Mouse (Mus musculus): ENCODE measurements around the gene Sez6l. TPM values are rescaled to one million over a fixed set of nuclear protein-coding genes. Genes with fewer than 3 reads are reported as not detected.

Gene Sez6l
- polyA plus RNA-seq, 1 experiment from 2014 or later: 1.3 TPM

GRCm38 (mm10) chr5:112466331-112466730 lies 110.7 kb downstream of the Sez6l start:
- no peak overlapping the region for H3K4me2 ChIP-seq (replicated peaks)
- H3K4me3 ChIP-seq (replicated peaks): no peak overlapping the region
- H3K9ac ChIP-seq: no peak overlapping the region
- H3K27me3 ChIP-seq: no peaks in the 10 kb centered on the region; the same call in 1 of the 2 replicates
- ATAC-seq (ENCODE audit: insufficient number of reproducible peaks, low FRiP score, low TSS enrichment, low read depth): no peak
- no peaks in the 10 kb centered on the region for H3K36me3 ChIP-seq
- H3K9me3 ChIP-seq (replicated peaks): no peaks in the 10 kb centered on the region
- no peak overlapping the region for H3K27ac ChIP-seq (replicated peaks)
- WGBS: 31% methylated on average over 6 of the region's 6 CpGs
- peaks cover 16% of the 10 kb centered on the region for H3K4me1 ChIP-seq

GRCm38 (mm10) chr5:112459903-112460302 lies 117.1 kb downstream of the Sez6l start:
- ATAC-seq (ENCODE audit: insufficient number of reproducible peaks, low FRiP score, low TSS enrichment, low read depth): no peak
- H3K9ac ChIP-seq: no peak overlapping the region
- WGBS: 71% methylated on average over 3 of the region's 3 CpGs
- H3K9me3 ChIP-seq (replicated peaks): no peaks in the 10 kb centered on the region
- H3K27me3 ChIP-seq: peaks cover 4% of the 10 kb centered on the region; the same call in 1 of the 2 replicates
- H3K27ac ChIP-seq (replicated peaks): no peak overlapping the region
- H3K36me3 ChIP-seq: no peaks in the 10 kb centered on the region
- H3K4me3 ChIP-seq (replicated peaks): no peak overlapping the region
- H3K4me1 ChIP-seq: no peaks in the 10 kb centered on the region
- no peak overlapping the region for H3K4me2 ChIP-seq (replicated peaks)

GRCm38 (mm10) chr5:112454966-112455555 lies 121.9 kb downstream of the Sez6l start:
- Histone ChIP-seq H3K27me3 (peaks cover 4% of the 10 kb centered on the region; the same call in 1 of the 2 replicates), H3K9me3 (replicated peaks) (no peaks in the 10 kb centered on the region), H3K36me3 (no peaks in the 10 kb centered on the region), H3K9ac (no peak overlapping the region), H3K4me2 (replicated peaks) (no peak overlapping the region), H3K4me3 (replicated peaks) (no peak overlapping the region), H3K27ac (replicated peaks) (no peak overlapping the region), H3K4me1 (no peaks in the 10 kb centered on the region)
- WGBS: 62% methylated on average over 12 of the region's 12 CpGs
- no peak for ATAC-seq (ENCODE audit: insufficient number of reproducible peaks, low FRiP score, low TSS enrichment, low read depth)

GRCm38 (mm10) chr5:112453088-112453487 lies 123.9 kb downstream of the Sez6l start:
- no peaks in the 10 kb centered on the region for H3K9me3 ChIP-seq (replicated peaks)
- no peak overlapping the region for H3K4me2 ChIP-seq (replicated peaks)
- no peak overlapping the region for H3K27ac ChIP-seq (replicated peaks)
- H3K9ac ChIP-seq: no peak overlapping the region
- H3K36me3 ChIP-seq: no peaks in the 10 kb centered on the region
- H3K27me3 ChIP-seq: peaks cover 8% of the 10 kb centered on the region; the same call in 1 of the 2 replicates
- ATAC-seq (ENCODE audit: insufficient number of reproducible peaks, low FRiP score, low TSS enrichment, low read depth): no peak
- H3K4me3 ChIP-seq (replicated peaks): no peak overlapping the region
- no peaks in the 10 kb centered on the region for H3K4me1 ChIP-seq
- 51% methylated on average over 9 of the region's 9 CpGs for WGBS

- WGBS: 66% methylated on average over 18 of the region's 18 CpGs
- Histone ChIP-seq H3K27me3 (peaks cover 3% of the 10 kb centered on the region; the same call in 1 of the 2 replicates), H3K9me3 (replicated peaks) (no peaks in the 10 kb centered on the region), H3K27ac (replicated peaks) (no peak within 1 kb of the TSS), H3K4me3 (replicated peaks) (no peak within 1 kb of the TSS), H3K36me3 (no peaks in the 10 kb centered on the region), H3K4me1 (no peaks in the 10 kb centered on the region), H3K9ac (no peak within 1 kb of the TSS), H3K4me2 (replicated peaks) (no peak within 1 kb of the TSS)
- no peak for ATAC-seq (ENCODE audit: insufficient number of reproducible peaks, low FRiP score, low TSS enrichment, low read depth)
Observed at GRCm38 (mm10) chr5:112448747-112449440, 128.1 kb downstream of the Sez6l start, which contains the start of gene Gm6588. TSS of gene Gm6588 (plus strand) at chr5:112449426.

GRCm38 (mm10) chr5:112438535-112438934 lies 138.4 kb downstream of the Sez6l start:
- Histone ChIP-seq H3K27ac (replicated peaks) (no peak overlapping the region), H3K4me3 (replicated peaks) (no peak overlapping the region), H3K36me3 (no peaks in the 10 kb centered on the region), H3K9ac (no peak overlapping the region), H3K9me3 (replicated peaks) (no peaks in the 10 kb centered on the region), H3K4me1 (no peaks in the 10 kb centered on the region), H3K27me3 (peaks cover 11% of the 10 kb centered on the region), H3K4me2 (replicated peaks) (no peak overlapping the region)
- 38% methylated on average over 10 of the region's 10 CpGs for WGBS
- no peak for ATAC-seq (ENCODE audit: insufficient number of reproducible peaks, low FRiP score, low TSS enrichment, low read depth)

GRCm38 (mm10) chr5:112433004-112433403 lies 144.0 kb downstream of the Sez6l start:
- WGBS: 2% methylated on average over 8 of the region's 8 CpGs
- no peaks in the 10 kb centered on the region for H3K9me3 ChIP-seq (replicated peaks)
- no peak for ATAC-seq (ENCODE audit: insufficient number of reproducible peaks, low FRiP score, low TSS enrichment, low read depth)
- peaks cover 47% of the 10 kb centered on the region for H3K27me3 ChIP-seq
- H3K9ac ChIP-seq: no peak overlapping the region
- no peaks in the 10 kb centered on the region for H3K4me1 ChIP-seq
- H3K36me3 ChIP-seq: no peaks in the 10 kb centered on the region
- H3K4me2 ChIP-seq (replicated peaks): no peak overlapping the region
- no peak overlapping the region for H3K27ac ChIP-seq (replicated peaks)
- H3K4me3 ChIP-seq (replicated peaks): no peak overlapping the region

GRCm38 (mm10) chr5:112432033-112432432 lies 145.0 kb downstream of the Sez6l start:
- no peak overlapping the region for H3K9ac ChIP-seq
- no peaks in the 10 kb centered on the region for H3K36me3 ChIP-seq
- WGBS: 66% methylated on average over 5 of the region's 5 CpGs
- no peak overlapping the region for H3K4me2 ChIP-seq (replicated peaks)
- H3K4me3 ChIP-seq (replicated peaks): no peak overlapping the region
- H3K27me3 ChIP-seq: peaks cover 51% of the 10 kb centered on the region
- no peak overlapping the region for H3K27ac ChIP-seq (replicated peaks)
- no peaks in the 10 kb centered on the region for H3K4me1 ChIP-seq
- ATAC-seq (ENCODE audit: insufficient number of reproducible peaks, low FRiP score, low TSS enrichment, low read depth): no peak
- no peaks in the 10 kb centered on the region for H3K9me3 ChIP-seq (replicated peaks)

GRCm38 (mm10) chr5:112431120-112431775 lies 145.7 kb downstream of the Sez6l start:
- Histone ChIP-seq H3K4me3 (replicated peaks) (no peak overlapping the region), H3K4me2 (replicated peaks) (no peak overlapping the region), H3K4me1 (no peaks in the 10 kb centered on the region), H3K9me3 (replicated peaks) (no peaks in the 10 kb centered on the region), H3K9ac (no peak overlapping the region), H3K36me3 (no peaks in the 10 kb centered on the region), H3K27me3 (peaks cover 48% of the 10 kb centered on the region), H3K27ac (replicated peaks) (no peak overlapping the region)
- ATAC-seq (ENCODE audit: insufficient number of reproducible peaks, low FRiP score, low TSS enrichment, low read depth): no peak
- 27% methylated on average over 14 of the region's 14 CpGs for WGBS

- H3K27ac ChIP-seq (replicated peaks): no peak overlapping the region
- WGBS: 15% methylated on average over 19 of the region's 19 CpGs
- no peaks in the 10 kb centered on the region for H3K9me3 ChIP-seq (replicated peaks)
- H3K27me3 ChIP-seq: peaks cover 56% of the 10 kb centered on the region
- H3K4me3 ChIP-seq (replicated peaks): no peak overlapping the region
- no peak overlapping the region for H3K9ac ChIP-seq
- no peak for ATAC-seq (ENCODE audit: insufficient number of reproducible peaks, low FRiP score, low TSS enrichment, low read depth)
- no peaks in the 10 kb centered on the region for H3K36me3 ChIP-seq
- H3K4me2 ChIP-seq (replicated peaks): peak overlapping the region; percentile 5; the same call in 1 of the 2 replicates
- no peaks in the 10 kb centered on the region for H3K4me1 ChIP-seq
Observed at GRCm38 (mm10) chr5:112428944-112429343, 148.0 kb downstream of the Sez6l start.

GRCm38 (mm10) chr5:112427283-112427682 lies 149.7 kb downstream of the Sez6l start:
- H3K9ac ChIP-seq: no peak overlapping the region
- no peak overlapping the region for H3K4me2 ChIP-seq (replicated peaks)
- no peaks in the 10 kb centered on the region for H3K4me1 ChIP-seq
- ATAC-seq (ENCODE audit: insufficient number of reproducible peaks, low FRiP score, low TSS enrichment, low read depth): no peak
- H3K9me3 ChIP-seq (replicated peaks): no peaks in the 10 kb centered on the region
- H3K36me3 ChIP-seq: no peaks in the 10 kb centered on the region
- peaks cover 53% of the 10 kb centered on the region for H3K27me3 ChIP-seq
- no peak overlapping the region for H3K4me3 ChIP-seq (replicated peaks)
- WGBS: 44% methylated on average over 2 of the region's 2 CpGs
- H3K27ac ChIP-seq (replicated peaks): no peak overlapping the region
